Mouse (Mus musculus) intestine, postnatal 0 days (tissue): ENCODE measurements at regions not wholly inside any gene's neighbourhood (a gene's known extent, or its start where the extent isn't known, plus 50 kb on each side); places are given as distances from the start of the nearest gene placed in this dataset.
"Not testable (repeated sequence)": the region's sequence is repeated elsewhere in the genome, so short reads cannot be mapped to it uniquely, and the experiment has no call there.

Experiments
- ATAC-seq: fragments of 200-750 bp; cut with Nextera tagmentation; 2 replicates; pipeline ENCODE4 v1.8.0; 2017; ENCODE audit warnings: mild to moderate bottlenecking, moderate TSS enrichment, moderate library complexity
- H3K27ac ChIP-seq: fragments of 300-500 bp; sonication (generic); 2 replicates; pipeline ENCODE4 v1.5.1; 2014; ENCODE audit warnings: mild to moderate bottlenecking, low read depth, low read length, moderate library complexity
- H3K27me3 ChIP-seq: fragments of 300-500 bp; sonication (generic); replicated peaks from 2 replicates; pipeline ENCODE4 v1.6.1; 2014; ENCODE audit warnings: low read length, mixed read lengths; ENCODE audit not compliant: control insufficient read depth, insufficient read depth
- H3K36me3 ChIP-seq: fragments of 300-500 bp; sonication (generic); 2 replicates; pipeline ENCODE4 v1.6.1; 2014; ENCODE audit warnings: mild to moderate bottlenecking, moderate library complexity; ENCODE audit not compliant: control insufficient read depth, insufficient read depth
- H3K4me1 ChIP-seq: fragments of 300-500 bp; sonication (generic); replicated peaks from 2 replicates; pipeline ENCODE4 v1.6.1; 2014; ENCODE audit warnings: antibody characterized with exemption, low read length, mixed read lengths; ENCODE audit not compliant: control insufficient read depth, insufficient read depth
- H3K4me2 ChIP-seq: fragments of 300-500 bp; sonication (generic); replicated peaks from 2 replicates; pipeline ENCODE4 v1.6.1; 2014; ENCODE audit warnings: low read depth, mild to moderate bottlenecking, moderate library complexity
- H3K4me3 ChIP-seq: fragments of 300-500 bp; sonication (generic); 2 replicates; pipeline ENCODE4 v1.5.1; 2014; ENCODE audit warnings: low read depth, low read length
- H3K9ac ChIP-seq: fragments of 300-500 bp; sonication (generic); 2 replicates; pipeline ENCODE4 v1.6.1; 2014; ENCODE audit warnings: mild to moderate bottlenecking, low read depth, low read length
- H3K9me3 ChIP-seq: fragments of 300-500 bp; sonication (generic); 2 replicates; pipeline ENCODE4 v1.6.1; 2016; ENCODE audit warnings: mixed run types; ENCODE audit not compliant: control insufficient read depth
- CTCF ChIP-seq: sonication (generic); IDR thresholded peaks from 2 replicates; pipeline ENCODE4 v1.5.1; 2016; ENCODE audit warnings: low read depth, mild to moderate bottlenecking, control low read depth, antibody characterized with exemption, moderate library complexity
- WGBS: fragments of 180-500 bp; shearing (Covaris S2); extraction: QIAGEN DNeasy Blood & Tissue Kit; methylation state at CpG from one replicate; pipeline ENCODE4 v1.1.7; 2014; 5-methylcytosine and 5-hydroxymethylcytosine counted together

DNA sequence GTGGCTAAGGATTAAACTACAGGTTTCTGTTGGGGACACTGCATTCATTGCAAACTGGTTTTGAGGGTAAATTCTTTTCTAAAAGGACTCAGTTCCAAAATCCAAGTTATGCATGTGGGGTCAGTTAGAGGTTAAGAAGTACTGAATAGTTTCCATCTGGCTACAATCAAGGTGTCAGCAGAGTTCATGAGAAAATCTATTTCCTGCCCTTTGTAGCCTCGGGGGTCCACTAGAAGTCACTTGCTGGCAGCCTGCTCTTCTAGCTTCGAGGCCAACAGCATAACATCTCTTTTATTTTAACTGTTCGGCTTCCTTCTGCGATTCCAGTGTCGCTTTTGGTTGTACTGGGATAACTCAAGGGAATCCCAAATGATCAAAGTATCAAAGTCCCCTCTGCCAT is 283.8 kb downstream of the Nek10 start:
- Histone ChIP-seq H3K36me3 (no peaks in the 10 kb centered on the region), H3K9me3 (no peaks in the 10 kb centered on the region), H3K9ac (no peak overlapping the region), H3K4me1 (no peaks in the 10 kb centered on the region), H3K27me3 (no peaks in the 10 kb centered on the region), H3K4me3 (no peak overlapping the region), H3K4me2 (no peak overlapping the region), H3K27ac (no peak overlapping the region)
- no peak for ATAC-seq
- WGBS, result 66% methylated on average over 5 of the region's 5 CpGs
- no peak for TF ChIP-seq CTCF

- Histone ChIP-seq H3K4me3 (no peak overlapping the region), H3K4me1 (no peaks in the 10 kb centered on the region), H3K27me3 (no peaks in the 10 kb centered on the region), H3K4me2 (no peak overlapping the region), H3K27ac (no peak overlapping the region), H3K9me3 (no peaks in the 10 kb centered on the region), H3K9ac (no peak overlapping the region), H3K36me3 (no peaks in the 10 kb centered on the region)
- WGBS, result 47% methylated on average over 1 of the region's 1 CpGs
- no peak for ATAC-seq
- TF ChIP-seq CTCF, result no peak
Measured at GRCm38 (mm10) chr14:15096865-15097264, 293.6 kb downstream of the Nek10 start.

GRCm38 (mm10) chr14:15099909-15100308 is 296.7 kb downstream of the Nek10 start:
- TF ChIP-seq CTCF, result no peak
- H3K27me3 ChIP-seq, result no peaks in the 10 kb centered on the region
- H3K36me3 ChIP-seq, result no peaks in the 10 kb centered on the region
- H3K9me3 ChIP-seq, result no peaks in the 10 kb centered on the region
- H3K4me2 ChIP-seq, result no peak overlapping the region
- no peak overlapping the region for H3K9ac ChIP-seq
- no peak overlapping the region for H3K27ac ChIP-seq
- ATAC-seq, result no peak
- no peaks in the 10 kb centered on the region for H3K4me1 ChIP-seq
- H3K4me3 ChIP-seq, result no peak overlapping the region

GRCm38 (mm10) chr14:15107795-15108321 is 304.6 kb downstream of the Nek10 start:
- Histone ChIP-seq H3K36me3 (no peaks in the 10 kb centered on the region), H3K27me3 (no peaks in the 10 kb centered on the region), H3K9ac (no peak overlapping the region), H3K4me1 (no peaks in the 10 kb centered on the region), H3K4me2 (no peak overlapping the region), H3K9me3 (no peaks in the 10 kb centered on the region), H3K4me3 (no peak overlapping the region), H3K27ac (no peak overlapping the region)
- no peak for TF ChIP-seq CTCF
- no peak for ATAC-seq
- 70% methylated on average over 2 of the region's 2 CpGs for WGBS

GRCm38 (mm10) chr14:15119745-15120144 is 316.5 kb downstream of the Nek10 start:
- ATAC-seq, result no peak
- Histone ChIP-seq H3K4me1 (no peaks in the 10 kb centered on the region), H3K27me3 (no peaks in the 10 kb centered on the region), H3K9me3 (no peaks in the 10 kb centered on the region), H3K4me3 (no peak overlapping the region), H3K9ac (no peak overlapping the region), H3K36me3 (no peaks in the 10 kb centered on the region), H3K27ac (no peak overlapping the region), H3K4me2 (no peak overlapping the region)
- 39% methylated on average over 2 of the region's 2 CpGs for WGBS
- TF ChIP-seq CTCF, result peak; percentile 45

DNA sequence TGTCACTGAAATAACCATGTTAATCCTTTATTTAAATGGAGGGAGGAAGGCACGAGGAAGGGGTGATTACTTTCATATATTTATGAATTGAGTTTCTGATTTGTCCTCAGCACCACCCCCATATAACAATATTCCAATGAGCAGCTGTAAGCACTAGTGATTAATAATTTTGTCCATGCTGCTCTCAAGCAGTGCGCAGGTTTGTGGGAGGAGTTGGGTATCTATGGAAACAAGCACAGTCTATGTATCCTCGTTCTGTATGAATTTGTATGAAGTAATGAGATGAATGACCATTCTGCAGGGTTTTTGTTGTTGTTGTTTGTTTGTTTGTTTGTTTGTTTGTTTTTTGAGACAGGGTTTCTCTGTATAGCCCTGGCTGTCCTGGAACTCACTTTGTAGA is 310.6 kb downstream of the Lrrc3b start:
- Histone ChIP-seq H3K36me3 (no peaks in the 10 kb centered on the region), H3K27ac (no peak overlapping the region), H3K9me3 (no peaks in the 10 kb centered on the region), H3K27me3 (no peaks in the 10 kb centered on the region), H3K9ac (no peak overlapping the region), H3K4me3 (no peak overlapping the region), H3K4me1 (no peaks in the 10 kb centered on the region), H3K4me2 (no peak overlapping the region)
- TF ChIP-seq CTCF, result no peak
- 83% methylated on average over 3 of the region's 3 CpGs for WGBS
- ATAC-seq, result no peak

DNA sequence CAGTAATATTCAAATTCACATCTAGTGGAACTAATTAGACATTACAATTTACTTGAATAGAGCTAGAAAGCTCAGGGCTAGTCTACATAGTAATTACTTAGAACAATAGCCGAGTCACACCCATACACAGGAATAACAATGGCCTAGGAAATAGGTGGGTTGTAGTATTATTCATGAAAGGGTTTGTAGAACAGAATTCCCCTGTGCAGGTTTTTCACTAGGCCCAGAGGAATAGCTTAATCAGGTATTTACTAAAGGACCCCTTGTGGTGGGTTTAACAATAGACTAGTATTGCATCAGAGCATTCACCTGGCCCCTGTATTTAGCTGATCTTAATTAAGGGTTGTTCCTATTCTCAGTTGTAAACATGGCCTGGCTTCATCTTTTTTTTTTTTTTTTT is 297.9 kb downstream of the Lrrc3b start:
- H3K9ac ChIP-seq, H3K4me2 ChIP-seq, H3K9me3 ChIP-seq, ATAC-seq, H3K4me1 ChIP-seq, H3K4me3 ChIP-seq, H3K27me3 ChIP-seq, H3K36me3 ChIP-seq, H3K27ac ChIP-seq: not testable (repeated sequence)
- WGBS, result 85% methylated on average over 1 of the region's 1 CpGs
